Mouse (Mus musculus) stomach, postnatal 0 days (tissue): ENCODE measurements around the gene Crb2.

Experiments
- CTCF ChIP-seq: IDR thresholded peaks from 2 replicates; pipeline ENCODE4 v1.5.1; 2016; ENCODE audit warnings: antibody characterized with exemption, low read depth, mild to moderate bottlenecking, moderate library complexity
- EP300 ChIP-seq: optimal IDR thresholded peaks from 2 replicates; pipeline ENCODE3; 2016; ENCODE audit warnings: antibody characterized with exemption

DNA sequence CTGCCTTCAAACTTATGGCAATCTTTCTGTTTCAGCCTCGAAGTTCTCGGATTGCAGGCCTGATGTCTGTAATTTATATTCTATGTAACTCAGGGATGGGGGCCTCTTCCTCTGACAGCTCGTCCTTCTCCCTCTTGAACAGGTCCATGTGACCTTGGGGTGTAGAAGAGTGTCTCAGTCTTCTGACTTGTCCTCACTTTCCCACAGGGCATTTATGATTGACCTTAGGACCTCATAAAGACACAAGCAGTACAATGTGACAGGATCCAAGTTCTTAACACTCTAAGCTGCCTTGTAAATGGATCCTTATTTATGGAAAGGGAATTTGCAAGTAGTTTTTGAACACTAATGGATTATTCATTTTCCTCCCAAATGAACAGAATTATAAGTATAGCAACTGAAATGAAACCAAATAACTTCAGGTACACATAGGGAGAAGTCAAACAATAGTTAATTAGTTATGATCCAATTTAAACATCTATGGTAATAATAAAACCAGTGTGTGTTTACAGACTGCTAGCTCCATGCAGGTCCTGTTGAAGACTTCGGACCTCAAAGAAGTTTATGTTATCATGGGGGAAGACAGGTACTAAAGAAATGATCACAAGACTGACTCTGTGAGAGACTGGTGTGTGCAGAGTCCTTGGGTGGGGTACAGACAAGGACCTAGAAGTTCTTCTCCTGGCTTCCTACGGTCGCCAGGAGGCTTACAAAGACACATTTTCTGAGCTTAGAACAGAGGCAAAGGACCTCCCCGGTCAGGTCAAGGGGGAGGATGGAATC, 62.3 kb downstream of the Crb2 start:
- TF ChIP-seq EP300: no peak
- TF ChIP-seq CTCF: no peak
